Mouse (Mus musculus) ES-E14 (cell line): ENCODE measurements around the gene Ret.

Experiments
- CHD2 ChIP-seq: IDR thresholded peaks from 2 replicates; pipeline ENCODE4 v1.6.1; 2014; ENCODE audit warnings: mild to moderate bottlenecking, low read depth, low read length, inconsistent platforms
- HCFC1 ChIP-seq: IDR thresholded peaks from 2 replicates; pipeline ENCODE4 v1.6.1; 2012; ENCODE audit warnings: low read length, inconsistent platforms, borderline replicate concordance; ENCODE audit not compliant: insufficient read depth
- MAFK ChIP-seq: IDR thresholded peaks from 2 replicates; pipeline ENCODE4 v1.6.1; 2014; ENCODE audit warnings: mild to moderate bottlenecking, low read depth, low read length, inconsistent platforms; ENCODE audit not compliant: insufficient read depth
- ZC3H11A ChIP-seq: IDR thresholded peaks from 2 replicates; pipeline ENCODE4 v1.6.1; 2012; ENCODE audit warnings: low read depth, mild to moderate bottlenecking, inconsistent platforms, low read length, borderline replicate concordance
- ZNF384 ChIP-seq: IDR thresholded peaks from 2 replicates; pipeline ENCODE4 v1.6.1; 2012; ENCODE audit warnings: low read depth, low read length, inconsistent platforms

DNA sequence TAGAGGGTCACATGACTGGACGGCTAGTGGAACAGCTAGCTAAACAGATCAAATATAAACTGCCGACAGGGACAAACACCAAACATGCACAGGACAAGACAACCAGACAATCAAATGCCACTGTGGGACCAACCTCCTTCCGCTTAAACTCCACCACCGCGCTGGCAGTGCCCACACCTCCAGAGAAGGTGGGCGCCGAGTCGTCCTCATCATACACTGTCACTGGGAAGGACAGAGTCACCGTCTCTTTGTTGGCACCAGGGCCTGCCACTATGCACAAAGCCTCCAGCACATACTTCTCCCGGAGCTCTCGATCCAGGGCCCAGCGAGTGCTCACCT, 17.5 kb downstream of the Ret start:
- TF ChIP-seq ZC3H11A (no peak), ZNF384 (no peak), MAFK (no peak), CHD2 (no peak), HCFC1 (no peak)
